Mouse (Mus musculus): Measurements from ENCODE around the gene Hmga1. TPM values are rescaled to one million over a fixed set of nuclear protein-coding genes. Genes with fewer than 3 reads are reported as not detected.

Hmga1 gene
- polyA plus RNA-seq, 1 experiment from 2014 or later = 427 TPM

DNA sequence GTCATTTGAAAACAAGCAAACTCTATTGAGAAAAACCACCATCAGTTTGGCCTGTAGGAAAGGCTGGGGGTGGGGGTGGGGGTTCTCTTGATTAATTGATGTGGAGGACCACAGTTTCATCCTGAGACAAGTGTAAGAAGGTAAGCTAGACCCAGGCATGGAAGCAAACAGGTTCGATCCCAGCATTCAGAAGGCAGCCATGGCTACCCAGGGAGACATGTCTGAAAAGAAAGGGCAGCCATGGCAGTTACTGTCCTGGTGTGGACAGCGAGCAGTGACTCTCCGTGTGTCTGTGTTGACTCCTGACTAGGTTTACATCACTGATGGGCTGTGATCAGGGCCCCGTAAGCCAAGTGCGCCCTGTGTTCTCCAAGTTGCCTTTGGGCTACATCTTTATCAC lies 35.0 kb upstream of the Hmga1 start, which contains the start of gene Grm4:
Grm4 (minus strand) TSS at position 101 of the 400 bp plus-strand sequence.
- Histone ChIP-seq H3K27ac (ENCODE audit: low read depth, low read length) (no peak within 1 kb of the TSS), H3K4me3 (ENCODE audit: low read depth, low read length) (no peak within 1 kb of the TSS), H3K9me3 (ENCODE audit: control insufficient read depth, low read length) (no peaks in the 10 kb centered on the region), H3K4me1 (replicated peaks; ENCODE audit: control insufficient read depth, insufficient read depth, low read length) (peaks cover 3% of the 10 kb centered on the region), H3K9ac (ENCODE audit: low read length) (no peak within 1 kb of the TSS), H3K36me3 (ENCODE audit: control insufficient read depth, insufficient read depth, low read length) (no peaks in the 10 kb centered on the region), H3K4me2 (ENCODE audit: low read depth, low read length, severe bottlenecking) (peak within 1 kb of the TSS; percentile 25), H3K27me3 (ENCODE audit: control insufficient read depth, insufficient read depth, low read length) (peaks cover 15% of the 10 kb centered on the region)
- 80% methylated on average over 5 of the region's 5 CpGs for WGBS
- ATAC-seq (replicated peaks; ENCODE audit: low FRiP score) (no peak), DNase-seq (ENCODE audit: low spot score) (no peak)

DNA sequence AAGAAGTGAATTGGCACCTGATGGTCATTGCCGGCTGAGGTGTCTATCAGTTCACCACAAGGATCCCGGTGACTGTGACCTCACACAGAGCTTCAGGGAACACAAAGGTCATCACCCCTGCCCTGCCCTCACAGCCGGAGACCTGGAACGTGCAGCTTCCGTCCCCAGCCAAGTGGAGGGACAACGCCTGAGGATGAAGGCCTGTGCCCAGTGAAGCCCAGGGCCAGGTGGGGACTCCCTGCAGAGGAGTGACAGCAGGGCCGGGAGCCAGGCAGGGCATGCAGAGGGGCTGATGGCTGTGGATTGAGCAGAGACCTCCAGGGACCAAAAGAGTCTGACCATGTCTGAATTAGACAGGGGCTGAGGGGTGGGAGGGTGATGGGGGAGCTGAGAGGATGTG lies 33.2 kb upstream of the Hmga1 start:
- ATAC-seq (replicated peaks; ENCODE audit: low FRiP score) = no peak
- peaks cover 3% of the 10 kb centered on the region for H3K4me1 ChIP-seq (replicated peaks; ENCODE audit: control insufficient read depth, insufficient read depth, low read length)
- peaks cover 15% of the 10 kb centered on the region for H3K27me3 ChIP-seq (ENCODE audit: control insufficient read depth, insufficient read depth, low read length)
- no peak overlapping the region for H3K27ac ChIP-seq (ENCODE audit: low read depth, low read length)
- WGBS = 62% methylated on average over 7 of the region's 7 CpGs
- no peak overlapping the region for H3K9ac ChIP-seq (ENCODE audit: low read length)
- no peak overlapping the region for H3K4me3 ChIP-seq (ENCODE audit: low read depth, low read length)
- DNase-seq (ENCODE audit: low spot score) = no peak
- H3K36me3 ChIP-seq (ENCODE audit: control insufficient read depth, insufficient read depth, low read length) = no peaks in the 10 kb centered on the region
- H3K4me2 ChIP-seq (ENCODE audit: low read depth, low read length, severe bottlenecking) = no peak overlapping the region
- no peaks in the 10 kb centered on the region for H3K9me3 ChIP-seq (ENCODE audit: control insufficient read depth, low read length)

- 88% methylated on average over 6 of the region's 6 CpGs for WGBS
- Histone ChIP-seq H3K4me1 (replicated peaks; ENCODE audit: control insufficient read depth, insufficient read depth, low read length) (no peaks in the 10 kb centered on the region), H3K9ac (ENCODE audit: low read length) (no peak overlapping the region), H3K4me2 (ENCODE audit: low read depth, low read length, severe bottlenecking) (no peak overlapping the region), H3K27me3 (ENCODE audit: control insufficient read depth, insufficient read depth, low read length) (no peaks in the 10 kb centered on the region), H3K36me3 (ENCODE audit: control insufficient read depth, insufficient read depth, low read length) (no peaks in the 10 kb centered on the region), H3K27ac (ENCODE audit: low read depth, low read length) (no peak overlapping the region), H3K4me3 (ENCODE audit: low read depth, low read length) (no peak overlapping the region), H3K9me3 (ENCODE audit: control insufficient read depth, low read length) (no peaks in the 10 kb centered on the region)
- DNase-seq (ENCODE audit: low spot score) (no peak), ATAC-seq (replicated peaks; ENCODE audit: low FRiP score) (no peak)
Observed at GRCm38 (mm10) chr17:27527188-27527587, 29.1 kb upstream of the Hmga1 start.

DNA sequence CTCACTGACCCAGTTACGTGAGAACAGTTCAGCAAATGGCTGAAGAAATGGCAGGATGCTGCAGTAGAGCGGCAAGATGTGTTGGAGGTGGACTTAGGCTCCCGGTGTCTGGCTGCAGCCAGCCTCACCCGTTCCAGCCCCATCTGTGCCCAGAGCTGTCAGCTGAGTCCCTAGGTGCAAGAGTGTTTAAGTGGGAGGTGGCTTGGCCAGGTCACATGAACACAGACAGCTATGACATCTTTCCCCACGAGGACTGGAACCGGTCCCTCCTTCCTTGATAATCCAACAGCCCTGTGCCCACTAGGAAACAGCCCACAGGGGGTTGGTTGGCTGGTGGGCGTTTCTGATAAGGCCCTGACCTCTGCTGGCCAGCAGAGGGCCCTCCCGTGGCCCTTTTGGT lies 28.3 kb upstream of the Hmga1 start:
- Histone ChIP-seq H3K27me3 (ENCODE audit: control insufficient read depth, insufficient read depth, low read length) (no peaks in the 10 kb centered on the region), H3K4me3 (ENCODE audit: low read depth, low read length) (no peak overlapping the region), H3K4me2 (ENCODE audit: low read depth, low read length, severe bottlenecking) (no peak overlapping the region), H3K9ac (ENCODE audit: low read length) (no peak overlapping the region), H3K36me3 (ENCODE audit: control insufficient read depth, insufficient read depth, low read length) (no peaks in the 10 kb centered on the region), H3K4me1 (replicated peaks; ENCODE audit: control insufficient read depth, insufficient read depth, low read length) (no peaks in the 10 kb centered on the region), H3K9me3 (ENCODE audit: control insufficient read depth, low read length) (no peaks in the 10 kb centered on the region), H3K27ac (ENCODE audit: low read depth, low read length) (no peak overlapping the region)
- 63% methylated on average over 8 of the region's 8 CpGs for WGBS
- no peak for DNase-seq (ENCODE audit: low spot score)
- no peak for ATAC-seq (replicated peaks; ENCODE audit: low FRiP score)

DNA sequence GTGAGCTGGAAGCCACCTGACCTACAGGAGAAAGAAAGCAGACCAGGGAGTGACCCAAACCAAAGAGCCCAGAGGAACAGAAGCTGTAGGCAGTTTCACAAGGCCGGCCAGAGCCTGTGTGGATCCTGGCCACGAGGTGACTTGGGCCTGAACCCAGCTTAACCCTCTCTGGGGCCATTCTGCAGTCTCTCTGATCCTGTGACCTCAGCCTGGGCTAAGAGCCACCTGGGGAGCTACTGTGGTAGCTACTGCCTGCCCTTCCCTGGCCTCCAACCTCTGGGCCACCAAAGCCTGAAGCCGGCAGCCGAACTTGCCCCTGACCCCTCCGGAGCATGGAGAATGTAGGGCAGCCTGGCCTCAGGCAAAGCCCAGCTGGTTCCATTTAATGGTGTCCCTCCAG lies 27.5 kb upstream of the Hmga1 start:
- H3K36me3 ChIP-seq (ENCODE audit: control insufficient read depth, insufficient read depth, low read length) = no peaks in the 10 kb centered on the region
- H3K9me3 ChIP-seq (ENCODE audit: control insufficient read depth, low read length) = no peaks in the 10 kb centered on the region
- H3K4me3 ChIP-seq (ENCODE audit: low read depth, low read length) = no peak overlapping the region
- 71% methylated on average over 5 of the region's 5 CpGs for WGBS
- no peak for ATAC-seq (replicated peaks; ENCODE audit: low FRiP score)
- no peak overlapping the region for H3K9ac ChIP-seq (ENCODE audit: low read length)
- H3K4me1 ChIP-seq (replicated peaks; ENCODE audit: control insufficient read depth, insufficient read depth, low read length) = no peaks in the 10 kb centered on the region
- H3K27ac ChIP-seq (ENCODE audit: low read depth, low read length) = no peak overlapping the region
- H3K4me2 ChIP-seq (ENCODE audit: low read depth, low read length, severe bottlenecking) = no peak overlapping the region
- no peaks in the 10 kb centered on the region for H3K27me3 ChIP-seq (ENCODE audit: control insufficient read depth, insufficient read depth, low read length)
- no peak for DNase-seq (ENCODE audit: low spot score)

GRCm38 (mm10) chr17:27532095-27532494 lies 24.2 kb upstream of the Hmga1 start:
- Histone ChIP-seq H3K4me2 (ENCODE audit: low read depth, low read length, severe bottlenecking) (no peak overlapping the region), H3K9me3 (ENCODE audit: control insufficient read depth, low read length) (no peaks in the 10 kb centered on the region), H3K27me3 (ENCODE audit: control insufficient read depth, insufficient read depth, low read length) (no peaks in the 10 kb centered on the region), H3K4me1 (replicated peaks; ENCODE audit: control insufficient read depth, insufficient read depth, low read length) (no peaks in the 10 kb centered on the region; the same call in 1 of the 2 replicates), H3K4me3 (ENCODE audit: low read depth, low read length) (no peak overlapping the region), H3K36me3 (ENCODE audit: control insufficient read depth, insufficient read depth, low read length) (no peaks in the 10 kb centered on the region), H3K9ac (ENCODE audit: low read length) (no peak overlapping the region), H3K27ac (ENCODE audit: low read depth, low read length) (no peak overlapping the region)
- 91% methylated on average over 8 of the region's 8 CpGs for WGBS
- DNase-seq (ENCODE audit: low spot score) (no peak), ATAC-seq (replicated peaks; ENCODE audit: low FRiP score) (no peak)

DNA sequence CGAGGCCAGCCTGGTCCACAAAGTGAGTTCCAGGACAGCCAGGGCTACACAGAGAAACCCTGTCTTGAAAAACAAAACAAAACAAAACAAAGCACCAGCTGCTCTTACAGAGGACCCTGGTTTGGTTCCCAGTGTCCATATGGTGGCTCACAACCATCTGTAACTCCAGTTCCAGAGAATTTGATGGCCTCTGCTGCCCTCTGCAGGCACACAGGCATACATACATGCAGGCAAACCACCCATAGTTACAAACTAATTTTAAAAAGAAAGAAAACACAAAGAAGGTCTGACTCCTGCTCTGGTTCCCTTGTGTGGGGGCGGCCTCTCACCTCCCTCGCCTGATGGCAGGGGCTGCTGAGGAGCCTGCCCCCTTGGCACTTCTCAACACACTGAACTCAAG lies 22.9 kb upstream of the Hmga1 start:
- no peaks in the 10 kb centered on the region; the same call in 1 of the 2 replicates for H3K4me1 ChIP-seq (replicated peaks; ENCODE audit: control insufficient read depth, insufficient read depth, low read length)
- H3K9ac ChIP-seq (ENCODE audit: low read length) = no peak overlapping the region
- no peaks in the 10 kb centered on the region for H3K36me3 ChIP-seq (ENCODE audit: control insufficient read depth, insufficient read depth, low read length)
- no peak for DNase-seq (ENCODE audit: low spot score)
- H3K4me3 ChIP-seq (ENCODE audit: low read depth, low read length) = no peak overlapping the region
- H3K27ac ChIP-seq (ENCODE audit: low read depth, low read length) = no peak overlapping the region
- 81% methylated on average over 3 of the region's 3 CpGs for WGBS
- H3K27me3 ChIP-seq (ENCODE audit: control insufficient read depth, insufficient read depth, low read length) = no peaks in the 10 kb centered on the region
- H3K4me2 ChIP-seq (ENCODE audit: low read depth, low read length, severe bottlenecking) = no peak overlapping the region
- H3K9me3 ChIP-seq (ENCODE audit: control insufficient read depth, low read length) = no peaks in the 10 kb centered on the region
- ATAC-seq (replicated peaks; ENCODE audit: low FRiP score) = no peak

DNA sequence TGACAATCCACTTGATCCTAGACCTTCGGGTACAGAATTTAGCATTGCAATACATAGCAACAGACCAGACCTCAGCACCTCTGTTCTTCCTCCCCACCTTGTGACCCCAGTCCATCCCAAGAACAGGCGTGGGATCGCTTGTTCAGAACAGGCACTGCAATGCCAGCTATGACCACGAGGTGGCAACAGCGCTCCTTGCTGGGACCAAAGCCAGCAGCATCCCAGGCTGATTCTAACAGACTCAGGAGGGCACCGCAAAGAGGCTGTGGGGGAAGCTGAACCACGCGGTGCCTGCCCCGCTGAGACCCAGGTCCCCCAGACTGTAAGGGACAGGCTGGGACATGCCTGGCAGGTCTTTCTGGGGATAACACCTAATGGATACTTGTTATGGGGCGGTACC lies 21.6 kb upstream of the Hmga1 start:
- 3% methylated on average over 10 of the region's 10 CpGs for WGBS
- Histone ChIP-seq H3K4me2 (ENCODE audit: low read depth, low read length, severe bottlenecking) (no peak overlapping the region), H3K4me1 (replicated peaks; ENCODE audit: control insufficient read depth, insufficient read depth, low read length) (no peaks in the 10 kb centered on the region; the same call in 1 of the 2 replicates)

GRCm38 (mm10) chr17:27541261-27541660 lies 15.0 kb upstream of the Hmga1 start:
- DNase-seq (ENCODE audit: low spot score) (no peak), ATAC-seq (replicated peaks; ENCODE audit: low FRiP score) (no peak)
- Histone ChIP-seq H3K4me2 (ENCODE audit: low read depth, low read length, severe bottlenecking) (no peak overlapping the region), H3K4me1 (replicated peaks; ENCODE audit: control insufficient read depth, insufficient read depth, low read length) (no peaks in the 10 kb centered on the region), H3K27ac (ENCODE audit: low read depth, low read length) (no peak overlapping the region), H3K9me3 (ENCODE audit: control insufficient read depth, low read length) (no peaks in the 10 kb centered on the region), H3K9ac (ENCODE audit: low read length) (no peak overlapping the region), H3K4me3 (ENCODE audit: low read depth, low read length) (no peak overlapping the region), H3K27me3 (ENCODE audit: control insufficient read depth, insufficient read depth, low read length) (no peaks in the 10 kb centered on the region), H3K36me3 (ENCODE audit: control insufficient read depth, insufficient read depth, low read length) (no peaks in the 10 kb centered on the region)
- 71% methylated on average over 2 of the region's 2 CpGs for WGBS

More for the DNA sequence above, 21.6 kb upstream of the Hmga1 start:
- no peaks in the 10 kb centered on the region for H3K27me3 ChIP-seq (ENCODE audit: control insufficient read depth, insufficient read depth, low read length)
- no peak overlapping the region for H3K27ac ChIP-seq (ENCODE audit: low read depth, low read length)
- H3K9ac ChIP-seq (ENCODE audit: low read length) = no peak overlapping the region
- H3K9me3 ChIP-seq (ENCODE audit: control insufficient read depth, low read length) = no peaks in the 10 kb centered on the region
- no peaks in the 10 kb centered on the region for H3K36me3 ChIP-seq (ENCODE audit: control insufficient read depth, insufficient read depth, low read length)
- DNase-seq (ENCODE audit: low spot score) (peak; percentile 96), ATAC-seq (replicated peaks; ENCODE audit: low FRiP score) (peak; percentile 69)
- H3K4me3 ChIP-seq (ENCODE audit: low read depth, low read length) = no peak overlapping the region
